Mouse (Mus musculus): ENCODE results near the gene Cwc25. TPM values are rescaled to one million over a fixed set of nuclear protein-coding genes. Genes with fewer than 3 reads are reported as not detected.

The Cwc25 gene
- polyA plus RNA-seq, 1 experiment from 2014 or later, result 13.2 TPM

DNA sequence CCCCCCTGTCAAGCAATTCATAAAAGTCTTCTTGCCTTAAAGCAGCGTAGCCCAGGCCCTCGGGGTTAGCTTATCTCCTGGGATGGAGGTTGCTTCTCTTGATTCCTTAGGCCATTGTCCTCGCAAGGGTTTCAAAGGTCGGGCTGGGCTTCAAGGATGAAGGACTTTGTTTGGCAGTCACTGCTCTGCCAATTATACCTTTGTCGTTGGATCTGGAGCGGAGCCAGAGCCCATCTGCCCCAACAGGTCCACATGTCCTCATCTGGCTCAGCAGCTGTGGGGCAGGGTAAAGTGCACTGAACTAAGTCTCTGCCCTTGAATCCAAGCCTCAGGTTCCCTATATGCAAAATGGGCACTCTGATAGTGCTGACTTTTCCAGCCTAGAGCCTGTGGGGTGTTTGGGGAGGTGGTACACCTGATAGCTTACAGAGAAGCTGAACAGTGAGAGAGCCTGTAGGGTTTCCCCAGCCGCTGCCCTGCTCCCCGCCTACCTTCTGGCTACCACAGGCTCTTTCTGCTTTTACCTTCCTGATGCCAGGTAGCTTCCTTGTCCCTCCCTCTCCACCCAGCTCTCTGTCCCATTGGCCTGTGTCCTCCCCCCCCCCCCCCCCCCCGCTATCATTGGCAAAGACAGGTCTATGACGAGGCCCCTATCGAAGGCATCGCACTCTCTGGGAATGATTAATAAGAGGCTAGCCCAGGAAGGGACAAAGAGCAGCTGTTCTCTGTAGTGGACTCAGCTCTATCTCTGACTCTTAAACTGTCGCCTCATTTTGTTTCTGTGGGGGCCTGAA lies 45.4 kb upstream of the Cwc25 start:
- no peak for TF ChIP-seq EP300 (IDR thresholded peaks at IDR 0.05)
- no peak for TF ChIP-seq CTCF (IDR thresholded peaks at IDR 0.05)
- H3K36me3 ChIP-seq (ENCODE audit: insufficient read depth, low read length), result peaks cover 11% of the 10 kb centered on the region; the same call in 1 of the 2 replicates
- ATAC-seq (no peak), DNase-seq (ENCODE audit: low spot score) (no peak)
- no peak overlapping the region for H3K4me3 ChIP-seq (ENCODE audit: low read depth, low read length)
- peak overlapping the region; percentile 14; the same call in 1 of the 2 replicates for H3K27ac ChIP-seq (ENCODE audit: low read length)
- WGBS, result 30% methylated on average over 12 of the region's 13 CpGs
- no peak overlapping the region; the same call in 1 of the 2 replicates for H3K9ac ChIP-seq (replicated peaks; ENCODE audit: low read depth)
- H3K4me2 ChIP-seq (replicated peaks; ENCODE audit: low read depth, low read length), result no peak overlapping the region
- H3K9me3 ChIP-seq (ENCODE audit: low read length), result no peaks in the 10 kb centered on the region
- H3K4me1 ChIP-seq (ENCODE audit: insufficient read depth, low read depth, low read length), result peaks cover 37% of the 10 kb centered on the region
- no peaks in the 10 kb centered on the region for H3K27me3 ChIP-seq (replicated peaks; ENCODE audit: insufficient read depth, low read length)

DNA sequence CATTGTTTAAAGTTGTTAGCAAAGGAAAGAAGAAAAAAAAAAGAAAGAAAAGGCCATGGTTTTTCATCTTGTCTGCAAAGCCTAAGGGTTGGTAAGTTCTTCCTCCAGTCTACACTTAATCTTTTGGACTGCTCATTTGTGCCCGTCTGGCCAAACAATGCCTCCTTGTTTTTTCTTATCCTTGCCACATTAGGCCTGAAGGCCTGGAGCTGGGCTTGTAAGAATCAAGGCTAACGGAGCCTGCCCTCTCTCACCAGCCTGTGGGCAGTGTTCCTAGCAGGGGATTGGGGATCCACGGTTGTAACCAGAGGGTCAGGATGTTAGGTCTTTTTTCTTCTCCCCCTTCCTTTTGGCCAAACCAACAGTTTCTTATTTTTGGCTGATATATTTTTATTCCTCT lies 44.6 kb upstream of the Cwc25 start:
- no peak for DNase-seq (ENCODE audit: low spot score)
- no peak overlapping the region for H3K4me3 ChIP-seq (ENCODE audit: low read depth, low read length)
- no peaks in the 10 kb centered on the region for H3K27me3 ChIP-seq (replicated peaks; ENCODE audit: insufficient read depth, low read length)
- no peak overlapping the region for H3K27ac ChIP-seq (ENCODE audit: low read length)
- H3K4me2 ChIP-seq (replicated peaks; ENCODE audit: low read depth, low read length), result no peak overlapping the region
- TF ChIP-seq EP300 (IDR thresholded peaks at IDR 0.05) (no peak), CTCF (IDR thresholded peaks at IDR 0.05) (no peak)
- 41% methylated on average over 3 of the region's 3 CpGs for WGBS
- no peak overlapping the region for H3K9ac ChIP-seq (replicated peaks; ENCODE audit: low read depth)
- H3K36me3 ChIP-seq (ENCODE audit: insufficient read depth, low read length), result peaks cover 11% of the 10 kb centered on the region; the same call in 1 of the 2 replicates
- no peaks in the 10 kb centered on the region for H3K9me3 ChIP-seq (ENCODE audit: low read length)
- no peak for ATAC-seq
- H3K4me1 ChIP-seq (ENCODE audit: insufficient read depth, low read depth, low read length), result peaks cover 42% of the 10 kb centered on the region

DNA sequence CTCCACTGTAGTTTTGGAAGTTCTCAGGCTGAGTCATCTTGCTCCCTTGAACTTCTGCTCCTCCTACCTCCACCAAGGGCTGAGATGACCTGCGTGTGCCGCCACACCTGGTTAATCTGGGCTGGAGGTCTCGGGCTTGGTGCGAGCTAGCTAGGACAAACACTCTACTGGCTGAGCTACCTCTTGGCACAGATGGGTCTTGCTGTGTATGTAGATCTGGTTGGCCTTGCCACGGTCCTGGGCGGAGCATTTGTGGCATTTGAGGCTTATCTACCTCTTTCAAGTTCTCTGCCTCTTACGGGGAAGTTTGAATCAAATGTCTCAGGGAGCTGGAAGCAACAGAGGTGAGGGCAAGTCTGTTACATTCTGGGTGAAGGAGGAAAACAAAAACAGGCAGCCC lies 44.0 kb upstream of the Cwc25 start:
- H3K27ac ChIP-seq (ENCODE audit: low read length), result 0 out of 2 replicates have a peak overlapping the region, but pooled peaks have one; percentile 71
- no peak for TF ChIP-seq CTCF (IDR thresholded peaks at IDR 0.05)
- TF ChIP-seq EP300 (IDR thresholded peaks at IDR 0.05), result no peak
- H3K36me3 ChIP-seq (ENCODE audit: insufficient read depth, low read length), result peaks cover 11% of the 10 kb centered on the region; the same call in 1 of the 2 replicates
- no peaks in the 10 kb centered on the region for H3K27me3 ChIP-seq (replicated peaks; ENCODE audit: insufficient read depth, low read length)
- peaks cover 48% of the 10 kb centered on the region for H3K4me1 ChIP-seq (ENCODE audit: insufficient read depth, low read depth, low read length)
- no peak overlapping the region for H3K4me3 ChIP-seq (ENCODE audit: low read depth, low read length)
- ATAC-seq (peak; percentile 86), DNase-seq (ENCODE audit: low spot score) (peak; percentile 89)
- no peak overlapping the region for H3K4me2 ChIP-seq (replicated peaks; ENCODE audit: low read depth, low read length)
- H3K9me3 ChIP-seq (ENCODE audit: low read length), result no peaks in the 10 kb centered on the region
- 45% methylated on average over 7 of the region's 7 CpGs for whole genome bisulfite sequencing
- no peak overlapping the region for H3K9ac ChIP-seq (replicated peaks; ENCODE audit: low read depth)

DNA sequence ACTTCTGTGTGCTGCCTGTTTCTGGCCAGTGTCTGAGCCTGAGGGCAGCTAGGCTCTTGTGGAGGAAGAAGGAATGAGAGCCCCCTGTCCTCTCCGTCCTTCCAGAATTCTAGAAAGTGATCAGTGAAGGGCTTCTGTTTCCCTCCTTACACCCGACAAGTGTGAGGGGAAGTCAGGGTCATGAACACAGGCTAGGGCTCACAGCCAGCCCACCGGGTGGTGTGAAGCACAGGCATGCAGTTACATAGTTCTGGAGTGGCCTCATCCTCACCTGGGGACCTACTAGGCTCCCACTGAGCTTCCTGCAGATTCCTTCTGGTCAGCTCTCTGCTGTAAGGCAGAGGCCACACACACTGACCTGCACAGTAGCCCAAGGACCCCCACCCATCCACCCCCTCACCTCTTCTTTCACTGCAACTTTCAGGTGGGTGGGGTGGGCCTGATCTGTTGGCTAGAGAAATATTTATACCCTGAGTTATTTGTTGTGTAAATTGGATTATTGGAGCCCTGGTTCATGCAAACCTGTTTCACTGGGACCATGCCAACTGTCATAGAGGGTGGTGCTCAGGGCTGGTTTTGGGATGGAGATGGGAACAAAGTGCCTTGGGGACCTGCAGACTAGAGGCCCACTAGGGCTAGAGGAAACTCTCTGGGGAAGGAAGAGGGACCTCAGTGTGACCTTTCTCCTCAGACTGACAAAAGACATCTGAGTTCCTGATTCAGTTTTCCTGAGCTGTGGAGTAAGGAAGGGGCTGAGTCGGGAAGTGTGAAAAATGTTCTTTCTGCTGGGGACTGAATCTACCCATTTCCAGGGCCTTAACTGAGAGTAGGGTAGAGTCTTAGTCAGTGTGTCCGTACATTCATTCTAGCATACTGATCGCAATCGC lies 43.1 kb upstream of the Cwc25 start:
- H3K9ac ChIP-seq (replicated peaks; ENCODE audit: low read depth), result no peak overlapping the region
- H3K4me3 ChIP-seq (ENCODE audit: low read depth, low read length), result no peak overlapping the region
- DNase-seq (ENCODE audit: low spot score) (no peak), ATAC-seq (no peak)
- H3K27me3 ChIP-seq (replicated peaks; ENCODE audit: insufficient read depth, low read length), result no peaks in the 10 kb centered on the region
- H3K4me2 ChIP-seq (replicated peaks; ENCODE audit: low read depth, low read length), result 0 out of 2 replicates have a peak overlapping the region, but pooled peaks have one; percentile 3
- H3K36me3 ChIP-seq (ENCODE audit: insufficient read depth, low read length), result peaks cover 11% of the 10 kb centered on the region; the same call in 1 of the 2 replicates
- WGBS, result 36% methylated on average over 7 of the region's 7 CpGs
- peak overlapping the region; percentile 71 for H3K27ac ChIP-seq (ENCODE audit: low read length)
- no peaks in the 10 kb centered on the region for H3K9me3 ChIP-seq (ENCODE audit: low read length)
- TF ChIP-seq CTCF (IDR thresholded peaks at IDR 0.05) (no peak), EP300 (IDR thresholded peaks at IDR 0.05) (no peak)
- peaks cover 56% of the 10 kb centered on the region for H3K4me1 ChIP-seq (ENCODE audit: insufficient read depth, low read depth, low read length)

DNA sequence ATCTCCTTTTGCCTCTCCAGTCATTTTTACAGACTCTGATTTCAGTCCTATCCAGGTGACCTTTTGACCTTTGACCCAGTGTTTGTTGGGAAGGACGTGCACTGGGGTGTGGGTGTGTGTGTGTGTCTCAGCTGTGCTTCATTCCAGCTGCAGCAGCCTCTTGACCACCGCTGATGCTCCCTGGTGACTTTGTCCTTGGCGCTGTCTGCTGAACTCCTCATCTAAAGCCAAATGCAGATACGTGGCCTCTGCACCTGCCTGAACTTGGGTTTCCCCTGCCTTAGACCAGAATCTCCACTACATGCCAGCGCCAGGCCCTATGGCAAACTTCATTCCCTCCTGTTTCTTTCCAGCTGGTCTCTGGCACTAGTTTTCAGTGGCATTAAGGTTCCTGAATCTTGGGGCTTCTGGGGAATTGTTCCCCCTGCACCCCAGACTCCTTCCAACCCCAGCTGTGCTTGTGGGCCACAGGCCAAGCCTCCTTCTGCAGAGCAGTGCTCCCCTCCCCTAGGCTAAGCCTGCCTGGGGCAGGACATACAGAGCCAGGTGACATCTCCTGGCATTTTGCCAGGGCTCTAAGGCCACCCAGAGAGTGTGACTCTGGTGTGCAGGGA lies 42.4 kb upstream of the Cwc25 start:
- DNase-seq (ENCODE audit: low spot score) (no peak), ATAC-seq (no peak)
- WGBS, result 29% methylated on average over 5 of the region's 5 CpGs

More for the DNA sequence above, 42.4 kb upstream of the Cwc25 start:
- Histone ChIP-seq H3K36me3 (ENCODE audit: insufficient read depth, low read length) (peaks cover 11% of the 10 kb centered on the region; the same call in 1 of the 2 replicates), H3K4me3 (ENCODE audit: low read depth, low read length) (no peak overlapping the region), H3K4me2 (replicated peaks; ENCODE audit: low read depth, low read length) (peak overlapping the region; percentile 3; the same call in 1 of the 2 replicates), H3K4me1 (ENCODE audit: insufficient read depth, low read depth, low read length) (peaks cover 63% of the 10 kb centered on the region), H3K27ac (ENCODE audit: low read length) (peak overlapping the region; percentile 71), H3K27me3 (replicated peaks; ENCODE audit: insufficient read depth, low read length) (no peaks in the 10 kb centered on the region), H3K9me3 (ENCODE audit: low read length) (no peaks in the 10 kb centered on the region), H3K9ac (replicated peaks; ENCODE audit: low read depth) (no peak overlapping the region)
- TF ChIP-seq CTCF (IDR thresholded peaks at IDR 0.05), result no peak
- TF ChIP-seq EP300 (IDR thresholded peaks at IDR 0.05), result no peak
